Mouse (Mus musculus) megakaryocyte, adult 5-6 weeks (primary cell): ENCODE measurements around the gene Ppp2r2c. TPM values are rescaled to one million over a fixed set of nuclear protein-coding genes. Genes with fewer than 3 reads are reported as not detected.

Source experiments
- ATAC-seq: 2 replicates; pipeline ENCODE4 v1.8.0; 2016; ENCODE audit warnings: mild to moderate bottlenecking, inconsistent platforms; ENCODE audit not compliant: poor library complexity, severe bottlenecking
- total RNA-seq, 2 experiments: library from RNA; stranded (forward) in 1 of 2; stranded (reverse) in 1 of 2; fragments of 153-499, 151-499 nt in 1 of 2; fragments of 221-1000, 200-1000 nt in 1 of 2; gene quantifications; 2 replicates each; pipeline versions ENCODE4 v1.2.3 to v1.2.4; 2015 to 2017

The Ppp2r2c gene
- total RNA-seq, 2 experiments from 2014 or later = not detected

- no peak for ATAC-seq
Observed at GRCm38 (mm10) chr5:36894604-36895368, 26.5 kb downstream of the Ppp2r2c start.

- no peak for ATAC-seq
Observed at GRCm38 (mm10) chr5:36895621-36896573, 27.6 kb downstream of the Ppp2r2c start.

- ATAC-seq = no peak
Observed at GRCm38 (mm10) chr5:36897999-36898398, 29.7 kb downstream of the Ppp2r2c start.

GRCm38 (mm10) chr5:36898415-36899109 lies 30.2 kb downstream of the Ppp2r2c start:
- no peak for ATAC-seq

- no peak for ATAC-seq
Observed at GRCm38 (mm10) chr5:36899392-36899791, 31.1 kb downstream of the Ppp2r2c start.

- no peak for ATAC-seq
Observed at GRCm38 (mm10) chr5:36900189-36900619, 31.9 kb downstream of the Ppp2r2c start.

- ATAC-seq = no peak
Observed at GRCm38 (mm10) chr5:36902807-36903206, 34.5 kb downstream of the Ppp2r2c start.

- no peak for ATAC-seq
Observed at GRCm38 (mm10) chr5:36904131-36904530, 35.8 kb downstream of the Ppp2r2c start.

- ATAC-seq = no peak
Observed at GRCm38 (mm10) chr5:36904703-36905102, 36.4 kb downstream of the Ppp2r2c start.

GRCm38 (mm10) chr5:36905216-36905615 lies 36.9 kb downstream of the Ppp2r2c start:
- ATAC-seq = no peak

GRCm38 (mm10) chr5:36907695-36908094 lies 39.4 kb downstream of the Ppp2r2c start:
- ATAC-seq = no peak

GRCm38 (mm10) chr5:36909545-36909944 lies 41.2 kb downstream of the Ppp2r2c start:
- ATAC-seq = no peak

GRCm38 (mm10) chr5:36910980-36911379 lies 42.7 kb downstream of the Ppp2r2c start:
- no peak for ATAC-seq

GRCm38 (mm10) chr5:36911759-36912352 lies 43.5 kb downstream of the Ppp2r2c start:
- ATAC-seq = no peak

GRCm38 (mm10) chr5:36912602-36913310 lies 44.4 kb downstream of the Ppp2r2c start:
- ATAC-seq = no peak

GRCm38 (mm10) chr5:36915256-36915655 lies 46.9 kb downstream of the Ppp2r2c start:
- ATAC-seq = no peak

GRCm38 (mm10) chr5:36916581-36916980 lies 48.3 kb downstream of the Ppp2r2c start:
- no peak for ATAC-seq

- no peak for ATAC-seq
Observed at GRCm38 (mm10) chr5:36917245-36917644, 48.9 kb downstream of the Ppp2r2c start.

- ATAC-seq = no peak
Observed at GRCm38 (mm10) chr5:36918016-36918415, 49.7 kb downstream of the Ppp2r2c start.

- ATAC-seq = no peak
Observed at GRCm38 (mm10) chr5:36920072-36920471, 51.8 kb downstream of the Ppp2r2c start.
